Mouse (Mus musculus) megakaryocyte, adult 5-6 weeks (primary cell): ENCODE measurements around the gene Sp2. TPM values are rescaled to one million over a fixed set of nuclear protein-coding genes. Genes with fewer than 3 reads are reported as not detected.

Experiments
- ATAC-seq: 2 replicates; pipeline ENCODE4 v1.8.0; 2016; ENCODE audit warnings: mild to moderate bottlenecking, inconsistent platforms; ENCODE audit not compliant: poor library complexity, severe bottlenecking
- total RNA-seq, 2 experiments: library from RNA; stranded (forward) in 1 of 2; stranded (reverse) in 1 of 2; fragments of 153-499, 151-499 nt in 1 of 2; fragments of 221-1000, 200-1000 nt in 1 of 2; gene quantifications; 2 replicates each; pipeline versions ENCODE4 v1.2.3 to v1.2.4; 2015 to 2017

Sp2 gene
- total RNA-seq (2015) (45.7 and 46.6 TPM in 2 replicates), total RNA-seq (2017) (5.3 and 8.3 TPM in 2 replicates)

DNA sequence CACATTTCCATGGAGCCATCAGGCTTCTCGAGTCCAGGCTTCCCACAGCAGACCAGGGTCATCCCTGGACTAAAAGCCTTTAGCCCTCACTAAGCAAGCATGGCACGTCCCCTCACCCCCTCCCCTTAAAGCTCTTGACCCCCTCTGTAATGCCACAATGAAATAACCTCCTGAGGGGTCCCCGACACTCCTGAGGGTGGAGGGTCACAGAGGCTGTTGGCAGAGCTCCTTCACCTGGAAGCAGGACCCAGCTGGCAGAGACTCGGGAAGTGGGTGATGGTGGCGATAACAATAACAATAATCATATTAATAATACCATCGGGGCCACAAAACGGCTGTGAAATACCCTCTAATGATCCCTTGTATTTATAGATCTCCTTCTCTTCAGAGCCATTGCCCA lies at the start of gene Sp2:
Gene Sp2 (minus strand): TSS at position 101 of the 400 bp plus-strand sequence.
- ATAC-seq: no peak

DNA sequence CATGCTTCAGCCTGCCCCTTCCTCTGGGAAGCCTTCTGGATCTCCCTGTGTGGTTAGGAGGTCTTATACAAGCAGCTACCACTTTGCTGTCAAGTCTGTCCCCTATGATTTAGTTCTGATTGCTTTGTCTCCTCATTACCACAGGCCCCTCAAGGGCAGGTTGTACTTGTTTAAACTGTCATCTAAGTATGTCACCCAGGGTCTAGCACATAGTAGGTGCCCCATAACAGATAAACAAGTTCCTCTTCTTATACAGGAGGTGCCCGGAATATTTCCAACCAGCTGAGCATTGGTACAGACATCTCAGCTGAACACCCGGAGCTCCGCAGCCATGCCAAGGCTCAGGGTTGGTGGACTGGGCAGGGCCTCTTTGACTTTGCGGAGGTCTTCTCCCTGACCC lies 49.7 kb upstream of the Sp2 start:
- no peak for ATAC-seq

DNA sequence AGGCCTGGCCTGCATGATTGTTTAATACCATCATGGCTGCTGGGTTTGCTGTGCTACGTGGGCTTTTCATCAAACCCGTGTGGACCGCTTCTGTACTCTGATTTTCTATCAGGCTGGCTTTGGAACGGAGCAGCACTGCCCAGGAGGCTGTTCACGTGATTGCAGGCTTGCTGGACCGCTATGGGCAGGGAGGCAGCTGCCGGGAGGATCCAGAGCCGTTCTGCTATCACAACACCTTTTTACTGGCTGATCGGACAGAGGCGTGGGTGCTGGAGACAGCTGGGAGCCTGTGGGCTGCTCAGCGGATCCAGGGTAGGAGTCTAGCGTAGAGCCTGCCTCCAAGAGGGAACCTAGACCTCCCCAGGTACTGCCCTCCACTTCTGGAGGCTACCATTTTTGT lies 49.2 kb upstream of the Sp2 start:
- ATAC-seq: no peak

DNA sequence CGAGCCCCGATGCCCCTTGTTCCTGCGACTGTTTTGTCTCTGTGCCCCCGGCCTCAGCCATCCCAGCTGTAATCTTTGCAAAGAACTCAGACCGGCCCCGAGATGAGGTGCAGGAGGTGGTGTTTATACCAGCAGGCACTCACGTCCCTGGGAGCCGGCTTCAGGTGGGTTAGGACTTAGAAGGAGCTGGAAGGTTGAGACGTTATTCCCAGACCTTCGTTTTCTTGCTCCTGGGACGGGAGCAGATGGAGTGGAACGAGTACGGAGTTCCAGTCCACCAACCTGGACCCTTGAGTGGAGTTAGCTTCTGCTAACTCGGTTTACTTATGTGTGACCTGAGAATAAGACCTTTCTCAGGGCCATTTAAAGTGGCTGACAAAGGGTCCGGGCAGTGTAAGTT lies 47.7 kb upstream of the Sp2 start:
- no peak for ATAC-seq

DNA sequence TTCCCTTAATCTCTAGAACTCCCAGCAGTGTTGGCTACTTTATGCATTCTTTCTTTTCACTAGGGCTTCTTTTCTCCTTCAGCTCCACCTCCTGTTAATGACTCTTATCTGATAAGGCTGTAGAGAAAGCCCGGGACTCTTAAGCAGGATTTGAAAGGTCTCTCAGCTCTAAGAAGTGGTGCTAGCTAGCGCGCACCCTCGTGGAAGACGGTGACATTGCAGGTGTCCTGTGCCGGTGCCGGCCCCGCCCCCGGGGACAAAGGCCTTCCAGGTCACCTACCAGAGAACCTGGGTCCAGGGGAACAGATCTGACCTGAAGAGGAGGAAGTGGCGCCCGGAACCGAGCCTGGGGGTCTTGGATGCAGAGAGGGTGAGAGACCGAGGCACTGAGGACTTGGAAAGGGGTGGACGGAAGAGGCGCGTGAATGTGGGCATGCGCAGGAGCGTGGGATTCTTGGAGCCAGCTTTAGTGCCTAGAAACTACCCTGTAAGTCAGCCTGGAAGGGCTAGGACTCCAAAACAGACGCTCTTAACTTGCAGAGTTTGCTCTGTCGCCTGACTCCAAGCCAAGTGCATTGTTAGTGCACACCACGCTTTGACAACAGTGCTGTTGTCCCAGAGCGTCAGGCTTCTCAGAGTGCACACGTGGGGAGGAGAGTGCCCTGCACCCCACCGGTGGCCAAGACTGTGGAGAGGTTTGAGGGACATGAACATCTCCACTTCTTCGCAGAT lies 47.1 kb upstream of the Sp2 start, which contains the start of gene Scrn2:
Gene Scrn2 (plus strand): TSS at position 253 of the 732 bp plus-strand sequence.
- peak; percentile 92 for ATAC-seq

DNA sequence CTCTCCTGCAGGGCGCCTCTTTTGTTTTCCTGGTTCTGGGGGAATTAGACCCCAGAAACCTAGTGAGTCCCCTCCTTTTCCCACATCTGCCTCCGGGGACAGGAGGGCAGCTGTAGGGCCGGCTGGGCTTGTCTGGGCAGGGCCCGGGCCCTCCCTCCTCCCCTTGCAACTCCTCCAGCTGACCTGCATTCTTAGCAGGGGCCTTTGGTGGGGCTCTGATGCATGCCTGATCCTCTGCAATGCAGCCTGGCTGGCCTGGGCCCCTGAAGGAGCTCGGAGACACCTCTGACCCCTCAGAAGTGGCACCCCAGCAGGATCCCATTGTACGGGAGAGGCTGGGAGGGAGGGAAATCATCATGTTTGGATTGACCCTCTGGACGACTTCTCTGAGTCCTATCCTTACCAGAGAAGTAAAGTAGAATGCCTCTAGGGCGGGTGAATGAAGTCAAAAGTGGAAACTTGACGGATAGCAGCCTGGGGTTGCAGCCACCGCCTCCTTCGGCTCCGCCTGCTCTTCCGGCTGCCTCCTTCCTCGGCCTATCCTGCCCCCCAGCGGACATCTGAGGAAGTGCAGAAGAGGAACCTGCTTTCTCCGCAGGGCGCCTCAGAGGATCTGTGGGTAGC lies 43.1 kb upstream of the Sp2 start:
- ATAC-seq: peak; percentile 86

DNA sequence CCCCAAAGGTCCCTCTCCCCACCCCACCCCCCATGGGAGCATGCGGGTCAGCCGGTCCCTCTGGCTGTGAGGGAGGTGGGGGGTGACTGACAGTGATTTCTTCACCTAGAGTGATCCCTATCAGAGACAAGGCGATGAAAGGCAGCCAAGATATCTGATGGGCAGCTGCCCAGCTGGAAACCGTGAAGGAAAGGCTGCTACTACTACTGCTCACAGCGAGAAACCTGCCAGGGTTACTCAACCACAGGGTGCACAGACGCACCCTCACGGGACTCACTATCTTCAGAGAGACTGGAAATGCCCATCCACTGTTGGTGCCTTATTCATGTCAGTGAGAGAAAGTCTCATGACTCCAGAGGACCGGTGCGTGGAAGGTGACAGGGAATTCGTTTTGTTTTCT lies 42.2 kb upstream of the Sp2 start:
- no peak for ATAC-seq

DNA sequence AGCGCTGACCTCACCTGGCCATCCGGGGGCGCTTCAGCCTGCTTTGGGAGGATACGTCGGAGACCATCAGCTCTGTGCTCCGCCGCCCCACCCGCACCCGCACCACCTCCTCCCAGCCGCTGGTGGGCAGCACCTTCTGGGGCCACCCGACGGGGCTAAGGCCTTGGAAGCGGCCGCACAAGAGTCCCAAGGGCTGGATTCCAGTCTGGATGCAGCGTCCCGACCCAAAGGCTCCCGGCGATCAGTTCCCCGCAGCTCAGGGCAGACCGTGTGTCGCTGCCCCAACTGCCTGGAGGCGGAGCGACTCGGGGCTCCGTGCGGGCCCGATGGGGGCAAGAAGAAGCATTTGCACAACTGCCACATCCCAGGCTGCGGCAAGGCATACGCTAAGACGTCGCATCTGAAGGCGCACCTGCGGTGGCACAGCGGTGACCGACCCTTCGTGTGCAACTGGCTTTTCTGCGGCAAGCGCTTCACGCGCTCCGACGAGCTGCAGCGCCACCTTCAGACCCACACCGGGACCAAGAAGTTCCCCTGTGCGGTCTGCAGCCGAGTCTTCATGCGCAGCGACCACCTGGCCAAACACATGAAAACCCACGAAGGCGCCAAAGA lies 39.2 kb upstream of the Sp2 start:
- ATAC-seq: peak; percentile 74

DNA sequence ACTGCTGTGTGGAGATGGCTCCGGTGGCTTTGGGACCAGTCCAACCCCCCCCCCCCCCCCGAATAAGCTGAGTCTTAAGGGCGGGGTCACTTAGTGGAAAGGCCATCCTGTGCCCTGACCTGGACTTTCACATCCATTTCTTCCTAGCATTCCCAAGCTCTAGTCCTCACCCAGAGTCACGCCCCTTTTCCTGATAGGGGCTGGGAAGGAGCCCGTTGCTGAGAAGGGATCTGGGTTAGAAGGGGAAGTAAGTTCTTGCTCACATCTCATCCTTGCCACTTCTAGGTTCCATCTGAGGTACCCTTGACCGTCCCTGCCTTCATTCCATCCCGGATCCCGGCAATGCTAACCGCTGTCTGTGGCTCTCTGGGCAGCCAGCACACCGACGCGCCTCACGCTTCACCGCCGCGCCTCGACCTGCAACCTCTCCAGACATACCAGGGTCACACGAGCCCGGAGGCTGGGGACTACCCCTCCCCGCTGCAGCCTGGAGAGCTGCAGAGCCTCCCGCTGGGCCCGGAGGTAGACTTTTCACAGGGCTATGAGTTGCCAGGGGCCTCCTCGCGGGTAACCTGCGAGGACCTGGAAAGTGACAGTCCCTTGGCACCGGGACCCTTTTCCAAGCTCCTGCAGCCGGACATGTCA lies 38.5 kb upstream of the Sp2 start:
- no peak for ATAC-seq

DNA sequence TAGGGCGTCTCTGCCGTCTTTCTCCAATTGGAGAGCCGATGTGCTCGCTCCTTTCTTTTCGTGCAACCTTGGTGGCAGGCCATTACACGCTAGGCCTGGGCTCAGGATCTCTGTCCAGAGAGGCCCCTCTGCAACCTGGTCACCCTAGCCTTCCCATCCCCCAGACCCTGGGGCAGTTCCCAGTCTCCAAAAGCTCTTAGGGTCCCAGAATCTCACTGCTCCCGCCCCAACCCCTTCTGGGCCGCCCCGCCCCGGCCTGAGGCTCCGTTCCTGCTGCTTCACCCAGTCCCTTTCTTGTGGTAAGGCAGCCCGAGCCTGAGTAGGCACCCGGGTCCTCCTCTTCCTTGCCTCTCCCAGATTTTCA lies 36.6 kb upstream of the Sp2 start:
- ATAC-seq: no peak

DNA sequence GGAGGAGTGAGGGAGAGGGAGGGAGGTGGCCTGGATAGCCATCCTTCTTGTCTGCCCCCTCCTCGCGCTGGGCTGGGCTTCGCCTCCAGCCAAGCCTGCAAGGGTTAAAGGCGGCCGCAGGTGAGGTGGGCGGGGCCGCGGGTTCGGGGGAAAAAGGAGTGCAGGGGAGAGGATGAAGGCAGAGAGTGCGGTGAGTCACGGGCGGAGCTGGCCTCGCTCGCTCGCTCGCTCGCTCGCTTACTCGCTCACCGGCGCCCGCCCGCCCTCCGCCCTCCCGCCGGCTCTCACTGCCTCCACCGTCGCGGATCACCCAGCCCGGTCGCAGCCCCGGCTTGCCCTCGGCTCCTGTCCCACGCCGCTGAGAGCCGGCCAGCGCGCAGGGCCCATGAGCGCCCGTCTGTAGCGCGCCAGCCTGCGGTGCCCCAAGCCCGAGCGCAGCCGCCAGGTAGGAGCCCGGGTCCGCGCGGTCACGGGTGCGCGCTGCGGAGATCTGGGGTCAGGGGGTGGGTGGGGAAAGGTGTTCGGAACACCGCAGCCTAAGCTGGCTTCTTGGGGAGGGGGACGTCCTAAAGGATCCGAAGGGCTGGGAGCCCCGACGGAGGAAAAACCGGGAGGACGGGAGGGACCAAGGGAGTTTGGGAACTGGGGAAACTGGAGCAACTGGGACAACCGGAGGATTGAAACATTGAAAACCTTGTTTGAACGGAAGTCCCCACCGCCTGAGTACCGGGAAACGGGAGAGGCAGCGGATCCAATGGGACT lies 36.0 kb upstream of the Sp2 start:
- no peak for ATAC-seq

DNA sequence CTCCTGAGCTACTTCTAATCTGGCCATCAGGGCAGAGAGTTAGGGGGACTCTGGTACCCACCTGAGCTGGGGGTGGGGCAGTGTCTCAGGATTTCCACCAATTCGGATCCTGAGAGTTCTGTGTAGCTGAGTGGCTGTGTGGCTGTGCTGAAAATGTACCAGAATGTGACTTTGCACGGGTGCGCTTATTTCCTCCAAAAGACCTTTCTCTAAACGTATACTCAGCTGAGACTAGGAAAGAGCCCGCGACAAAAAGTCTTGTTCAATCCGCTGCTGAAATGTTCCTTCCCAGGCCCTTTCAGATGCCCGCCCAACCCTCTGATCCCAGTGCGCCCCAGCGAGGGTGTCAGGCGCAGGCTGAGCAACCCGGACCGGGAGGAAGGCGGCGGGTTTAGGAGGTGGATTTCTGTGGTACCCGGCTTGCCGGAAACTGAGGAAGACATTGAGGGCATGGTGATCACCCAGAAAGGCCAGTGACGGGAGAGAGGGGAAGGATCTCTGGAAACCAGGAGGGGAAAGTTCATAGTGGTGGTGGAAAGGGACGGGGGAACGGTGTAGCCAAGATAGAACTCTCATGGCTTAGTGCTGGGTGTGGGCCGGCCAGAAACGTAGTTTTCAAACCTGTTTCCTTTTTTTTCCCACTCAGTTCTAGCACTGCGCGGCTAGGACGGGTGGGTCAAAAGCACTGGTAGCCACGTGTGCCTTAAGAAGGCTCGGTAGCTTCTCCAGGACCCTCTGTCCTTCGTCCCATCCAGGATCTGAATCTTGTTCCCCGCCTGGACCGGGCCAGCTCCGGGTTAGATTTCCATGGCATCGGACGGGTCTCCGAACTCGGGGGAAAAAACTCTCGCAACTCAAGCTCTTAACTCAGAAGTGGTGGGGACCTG lies 35.2 kb upstream of the Sp2 start:
- ATAC-seq: no peak

DNA sequence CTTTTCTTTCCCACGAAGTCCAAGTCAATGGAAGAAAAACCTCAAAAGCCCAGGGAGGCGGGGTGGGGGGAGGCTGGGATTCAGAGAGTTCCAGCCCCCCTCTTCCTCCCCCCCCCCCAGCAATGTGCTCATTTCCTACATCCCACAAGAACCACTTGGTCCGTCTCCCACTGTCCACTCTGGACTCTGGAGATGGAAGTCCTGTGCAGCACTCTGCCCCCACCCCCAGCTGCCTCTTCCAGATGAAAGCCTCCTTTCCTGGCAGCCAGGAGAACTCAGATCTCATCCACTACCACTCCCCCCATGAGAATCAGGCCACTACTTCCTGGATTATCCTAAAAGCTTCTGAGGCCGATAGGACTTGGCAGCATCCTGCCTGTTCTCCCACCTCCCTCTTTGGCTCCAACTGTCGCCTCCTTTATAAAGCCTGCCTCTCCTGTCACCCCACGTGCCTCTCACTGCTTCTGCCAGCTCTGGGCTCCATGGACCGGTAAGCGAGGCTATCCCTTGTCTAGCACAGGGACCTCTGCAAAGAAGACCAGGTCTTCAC lies 30.4 kb upstream of the Sp2 start, which contains the start of gene Sp6:
Gene Sp6 (plus strand): TSS at position 274 of the 550 bp plus-strand sequence.
- ATAC-seq: no peak

DNA sequence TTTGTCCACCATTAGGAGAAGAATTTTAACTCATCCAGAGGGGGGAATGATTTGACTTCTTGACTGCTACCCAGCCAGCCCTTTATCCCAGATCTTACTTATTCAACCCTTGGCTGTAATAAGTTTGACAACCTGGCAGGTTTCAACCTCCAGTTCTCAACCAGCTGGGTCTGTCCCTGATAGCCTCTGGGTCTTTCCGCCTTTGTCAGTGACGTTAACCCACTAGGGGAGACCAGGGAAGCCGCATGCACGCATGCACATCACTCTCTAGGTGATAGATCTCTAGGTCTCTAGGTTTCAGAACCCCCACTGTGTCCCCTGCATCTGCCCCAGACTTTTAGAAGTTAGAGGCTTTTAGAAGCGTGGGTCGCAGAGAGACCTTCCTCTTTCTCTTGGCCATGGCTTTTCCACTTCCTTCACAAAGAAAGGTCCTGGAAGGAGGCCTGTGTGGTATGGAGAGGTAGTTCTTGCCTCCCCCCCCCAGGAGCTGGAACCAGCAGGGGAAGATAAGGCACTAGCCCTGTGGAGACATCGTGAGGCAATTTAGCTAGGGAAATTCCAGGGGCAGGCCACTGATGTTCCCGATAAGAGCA lies 26.5 kb upstream of the Sp2 start:
- no peak for ATAC-seq

DNA sequence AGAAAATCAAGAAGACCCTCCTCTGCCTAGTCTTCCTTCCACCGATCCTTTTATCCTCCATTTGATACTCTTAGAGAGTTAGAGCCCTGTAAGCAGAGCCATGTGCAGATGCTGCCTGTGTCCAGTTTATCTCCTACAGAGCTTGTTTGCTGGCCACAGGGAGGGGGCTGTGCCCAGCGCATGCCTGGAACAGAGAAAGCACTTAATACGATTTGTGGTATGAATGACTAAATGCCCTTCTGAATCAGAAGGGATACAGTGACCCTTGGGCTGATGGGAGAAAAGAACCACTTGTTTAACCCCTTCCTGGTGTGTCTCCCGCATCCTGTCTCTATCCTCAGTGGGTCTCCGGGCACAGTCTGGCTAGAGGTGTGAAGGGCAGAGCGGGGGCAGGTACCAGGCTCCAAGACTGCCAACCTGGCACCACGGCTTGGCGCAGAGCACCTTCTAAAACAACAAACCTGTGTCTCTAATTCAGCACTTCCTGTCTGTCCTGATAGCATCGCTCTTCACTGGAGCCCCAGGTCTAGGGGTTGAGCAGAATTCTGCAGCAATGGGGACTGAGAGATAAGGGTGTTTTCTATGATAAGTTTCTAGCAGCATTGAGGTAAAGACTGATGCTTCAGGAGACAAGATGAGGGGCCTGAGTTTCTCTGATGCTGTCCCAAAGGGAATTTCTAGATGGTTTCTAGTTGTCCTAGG lies 24.5 kb upstream of the Sp2 start:
- no peak for ATAC-seq

DNA sequence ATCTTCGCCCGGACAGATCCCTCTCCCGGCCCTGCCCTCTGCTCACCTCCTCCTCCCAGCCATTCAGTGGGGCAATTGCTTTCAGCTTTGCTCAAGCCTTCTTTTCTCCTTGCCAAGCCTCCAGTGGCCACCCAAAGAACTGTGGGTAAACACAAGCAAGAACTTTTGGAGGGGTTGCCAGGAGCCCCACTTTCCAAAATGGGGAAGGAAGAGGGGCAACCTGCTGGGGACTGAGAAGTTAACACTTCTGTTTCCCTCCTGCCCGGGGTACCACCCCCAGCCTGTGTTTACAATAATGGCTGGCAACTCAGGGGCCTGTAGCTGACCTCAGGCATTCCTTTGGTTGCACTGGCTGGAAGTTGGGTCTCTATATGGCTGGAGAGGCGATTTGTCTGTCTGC lies 20.4 kb upstream of the Sp2 start:
- no peak for ATAC-seq

DNA sequence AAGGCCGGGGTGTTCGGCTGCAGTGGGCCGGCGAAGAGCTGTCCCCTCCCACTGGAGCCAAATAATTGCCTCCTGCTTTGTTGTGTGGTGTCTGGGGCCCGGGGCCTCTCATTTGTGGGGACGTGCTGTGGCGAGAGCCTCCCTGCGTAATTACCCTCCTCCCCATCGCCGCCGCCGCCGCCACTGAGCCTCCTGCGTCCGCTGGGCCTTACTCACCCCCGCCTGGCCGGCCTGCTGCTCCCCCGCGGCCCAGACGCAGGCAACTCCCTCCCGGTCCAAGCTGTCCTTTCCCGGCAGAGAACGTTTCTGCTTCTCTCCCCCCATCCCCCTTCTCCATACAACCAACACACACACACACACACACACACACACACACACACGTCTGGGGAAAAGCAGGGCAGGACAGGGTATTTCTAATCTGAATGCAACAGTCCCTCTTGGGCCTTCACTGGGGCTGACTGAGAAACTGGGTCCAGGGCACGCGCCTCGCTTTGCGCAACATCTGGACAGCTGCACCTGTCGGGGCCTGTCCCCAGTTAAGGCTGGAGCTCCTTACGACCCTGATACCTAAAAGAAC lies 14.7 kb upstream of the Sp2 start:
- ATAC-seq: no peak

DNA sequence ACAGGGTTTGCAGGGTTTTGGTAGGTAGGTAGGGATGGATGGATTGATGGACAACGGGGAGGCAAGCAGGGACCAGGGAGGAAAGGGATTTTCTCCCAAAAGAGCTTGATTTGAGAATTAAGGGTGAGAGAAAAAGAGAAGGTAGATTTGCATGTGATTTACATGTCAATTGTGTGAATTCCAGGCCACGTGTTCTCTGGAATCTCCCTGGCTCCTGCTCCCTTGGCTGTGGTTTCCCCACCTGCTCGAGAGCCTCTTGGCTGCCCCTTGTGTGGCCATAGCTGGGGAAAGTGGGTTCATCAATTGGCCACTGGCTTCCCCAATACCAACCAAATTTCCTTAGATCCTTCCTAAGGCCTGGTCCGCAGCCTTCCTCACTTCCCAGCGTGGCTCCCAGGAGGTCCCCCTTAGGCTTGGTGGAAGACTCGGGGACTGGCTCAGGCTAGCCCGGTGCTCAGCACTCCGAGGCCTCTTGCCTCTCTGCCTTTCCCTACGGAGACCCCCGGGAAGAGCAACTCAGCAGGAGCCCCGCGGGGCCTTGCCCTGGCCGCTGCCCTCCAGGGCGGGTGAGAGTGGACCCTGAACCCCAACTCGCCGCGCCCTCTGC lies 14.1 kb upstream of the Sp2 start:
- ATAC-seq: no peak
